Mouse (Mus musculus): ENCODE measurements around the gene Lrrfip2. TPM values are rescaled to one million over a fixed set of nuclear protein-coding genes. Genes with fewer than 3 reads are reported as not detected.
A peak's percentile ranks its signal among the peaks of the same experiment; 100 is the strongest.

Gene Lrrfip2
- total and polyA plus RNA-seq, 3 experiments: 10.7 to 60.7 (median 51.4) TPM

DNA sequence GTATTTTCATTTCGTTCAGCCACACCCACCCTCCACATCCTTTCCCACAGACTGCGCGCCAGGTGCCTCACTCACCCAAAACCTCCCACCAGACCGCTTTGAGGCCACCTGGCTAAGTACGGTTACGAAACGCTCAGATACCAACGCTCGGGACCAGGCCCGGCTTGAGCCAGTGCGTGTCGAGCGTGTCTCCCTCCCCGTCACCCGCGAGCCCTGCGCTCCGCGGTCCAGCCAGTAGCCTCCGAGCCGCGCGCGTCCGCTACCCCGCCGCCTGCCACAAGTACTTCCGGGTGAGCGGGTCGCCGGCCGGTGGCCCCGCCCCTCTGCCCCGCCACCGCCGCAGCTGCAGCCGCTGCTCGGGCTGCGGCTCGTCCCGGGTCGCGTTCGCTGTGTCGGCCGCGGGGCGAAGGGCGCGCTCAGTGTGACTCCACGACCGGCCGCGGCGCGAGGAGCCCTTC is 431 bp downstream of the Lrrfip2 start:
- peak; percentile 94 for DNase-seq

DNA sequence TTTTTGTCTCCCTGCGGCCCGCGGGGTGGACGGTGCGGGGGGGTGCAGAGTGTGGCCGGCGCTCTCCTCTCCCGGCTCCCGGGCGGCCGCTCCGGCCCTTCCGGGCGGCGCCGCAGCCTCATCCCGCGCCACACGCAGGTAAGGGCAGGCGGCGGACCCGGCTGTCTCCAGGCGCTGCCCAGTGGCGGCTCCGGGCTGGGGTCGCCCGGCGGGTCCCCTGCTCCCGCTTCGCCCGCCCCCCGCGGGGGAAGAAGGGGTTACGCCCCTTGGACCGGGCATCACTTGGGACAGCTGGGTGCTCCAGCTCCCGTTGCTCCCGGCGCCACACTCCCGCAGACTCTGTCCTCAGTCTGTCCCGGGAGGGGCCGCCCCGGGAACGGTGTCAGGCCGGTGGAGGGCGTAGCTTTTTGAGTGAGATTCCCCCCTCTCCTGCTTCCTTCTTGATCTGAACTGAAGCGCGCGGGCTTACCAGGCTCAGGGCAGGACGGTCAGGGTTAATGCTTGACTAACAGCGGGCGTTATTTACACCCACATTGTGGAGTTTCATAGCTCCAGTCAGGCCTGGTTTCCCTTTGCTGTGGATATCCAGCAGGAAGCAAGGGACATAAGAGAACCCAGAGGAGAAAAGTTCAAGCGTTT is 979 bp downstream of the Lrrfip2 start:
- peak; percentile 81 for DNase-seq

DNA sequence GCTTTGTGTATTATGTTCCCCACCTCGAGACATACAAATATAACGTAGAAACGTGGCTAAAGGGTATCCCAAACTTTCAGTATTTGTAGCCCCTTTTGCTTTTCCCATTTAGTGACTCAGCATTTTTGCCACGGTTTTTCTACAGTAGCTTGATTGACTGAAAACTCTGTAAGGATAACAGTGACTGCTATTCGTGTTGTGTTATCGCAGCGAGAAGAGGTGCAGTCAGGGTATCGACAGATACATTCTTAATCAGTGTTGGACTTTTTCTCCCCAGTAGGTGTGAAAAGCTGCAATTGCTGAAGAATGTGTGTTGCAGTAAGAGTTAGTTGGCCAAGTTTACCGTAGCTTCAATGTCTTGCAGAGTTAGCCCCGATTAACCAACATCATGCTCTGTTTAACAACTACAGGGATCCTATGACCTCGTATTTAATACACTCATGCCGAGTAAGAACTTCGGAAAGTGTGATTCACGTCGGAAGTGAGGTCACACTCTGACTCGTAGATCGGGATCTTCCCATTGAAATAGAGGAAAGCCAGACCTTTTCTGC is 1.6 kb downstream of the Lrrfip2 start:
- peak; percentile 85 for DNase-seq

DNA sequence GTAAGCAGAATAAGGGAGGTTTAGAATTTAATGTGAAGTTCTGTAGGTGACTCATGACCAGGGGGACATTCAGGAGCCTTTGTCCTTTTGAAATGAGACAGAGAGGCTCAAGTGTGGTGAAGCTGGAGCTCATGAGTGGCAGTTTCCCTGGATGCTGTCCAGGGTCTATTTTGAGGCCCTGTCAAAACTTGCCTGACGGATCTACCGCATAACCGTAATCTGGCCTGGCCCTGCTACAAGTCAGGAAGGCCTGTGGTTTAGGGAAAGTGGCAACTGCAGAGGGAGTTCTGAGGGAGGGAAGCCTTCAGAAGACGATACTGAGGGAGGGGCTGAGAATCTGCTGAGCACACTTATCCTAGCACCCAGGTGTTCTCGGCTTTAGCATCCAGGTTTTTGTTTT is 5.1 kb downstream of the Lrrfip2 start:
- DNase-seq: peak; percentile 75

DNA sequence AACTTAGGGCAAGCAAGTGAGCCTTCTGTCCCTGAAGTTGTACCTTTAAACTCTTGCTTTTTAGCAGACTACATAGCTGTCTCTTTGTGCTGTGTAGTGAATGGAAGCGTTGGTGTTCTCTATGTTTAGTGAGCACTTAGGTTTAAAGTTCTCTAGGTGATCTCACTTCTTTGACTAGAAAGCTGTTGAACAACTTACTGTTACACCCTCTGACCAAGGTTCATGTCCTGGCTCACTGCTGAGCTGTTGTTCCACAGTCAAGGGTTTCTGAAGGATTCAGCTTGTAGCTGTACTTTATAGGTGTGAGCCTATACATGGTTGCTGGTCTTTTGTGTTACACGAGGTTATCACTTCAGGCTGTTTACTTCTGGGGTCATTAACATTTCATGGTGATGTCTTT is 5.9 kb downstream of the Lrrfip2 start:
- DNase-seq: no peak

DNA sequence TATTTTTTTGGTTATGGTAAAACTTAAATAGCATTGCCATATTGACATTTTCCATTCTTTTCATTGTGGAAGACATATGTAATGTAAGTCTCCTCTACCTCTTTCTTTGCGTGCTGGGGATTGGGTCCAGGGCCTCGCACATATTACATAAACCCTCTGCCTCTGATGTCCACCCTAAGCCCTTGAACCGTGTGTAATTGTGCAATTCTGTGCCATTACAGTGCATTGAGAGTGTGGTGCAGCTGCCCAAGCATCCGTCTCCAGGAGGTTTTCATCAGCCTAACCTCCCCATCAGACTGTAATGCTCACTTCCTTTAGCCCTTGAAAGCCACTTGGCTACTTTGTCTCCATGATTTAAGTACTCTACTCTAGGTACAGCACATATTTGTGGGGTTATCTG is 7.0 kb downstream of the Lrrfip2 start:
- DNase-seq: peak; percentile 20

DNA sequence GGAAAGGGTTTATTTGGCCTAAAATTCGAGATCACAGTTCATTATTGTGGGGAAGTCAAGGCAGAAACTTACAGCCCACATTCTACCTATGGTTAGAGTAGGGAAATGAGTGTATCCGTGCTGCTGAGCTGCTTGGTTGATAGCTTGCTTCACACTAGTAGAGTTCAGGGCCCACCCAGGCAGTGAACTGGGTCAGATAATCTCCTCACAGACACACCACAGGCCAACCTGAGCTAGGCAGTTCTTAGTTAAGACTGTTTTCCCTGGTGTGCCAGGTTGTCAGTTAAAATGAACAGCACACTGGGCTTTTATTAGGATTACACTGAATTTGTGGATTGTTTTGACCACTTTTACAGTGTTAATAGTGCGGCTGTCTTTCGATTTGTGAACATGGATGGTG is 9.3 kb downstream of the Lrrfip2 start:
- DNase-seq: no peak

DNA sequence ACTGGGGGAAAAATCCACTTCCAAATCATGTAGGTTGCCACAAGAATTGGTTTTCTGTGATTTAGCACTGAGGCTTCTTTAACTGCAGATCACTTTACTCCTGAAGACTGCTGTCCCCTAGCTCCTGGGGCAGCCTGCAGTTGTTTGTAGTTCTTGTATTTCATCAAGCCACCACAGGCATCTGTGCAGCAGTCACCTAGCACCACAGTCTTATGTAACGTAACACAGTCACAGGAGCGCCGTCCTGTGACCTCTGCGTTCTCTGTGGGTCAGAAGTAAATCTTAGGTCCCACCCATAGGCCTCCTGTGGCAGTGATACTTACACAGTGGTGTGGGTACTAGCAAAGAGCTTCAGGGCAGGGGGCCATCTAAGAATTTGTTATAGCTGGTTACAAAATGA is 10.4 kb downstream of the Lrrfip2 start:
- no peak for DNase-seq

DNA sequence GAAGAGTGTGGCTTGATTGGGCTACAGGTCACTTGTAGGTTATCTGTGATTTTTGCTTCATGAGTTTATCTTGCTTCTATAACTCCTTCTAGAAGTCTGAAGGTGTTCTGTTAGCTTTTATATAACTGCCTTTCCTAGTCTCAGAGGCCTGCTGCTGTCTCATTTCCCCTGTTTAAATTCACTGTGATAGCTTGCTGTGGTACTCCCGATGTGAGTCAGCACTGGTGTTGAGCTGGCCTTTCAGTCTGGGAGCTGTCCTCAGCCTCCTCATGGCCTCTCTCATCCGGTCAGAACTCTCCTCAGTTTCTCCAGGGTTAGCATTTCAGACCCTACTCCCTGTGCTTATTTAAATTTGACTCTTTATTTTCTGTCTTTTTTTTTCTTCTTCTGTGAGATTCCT is 12.7 kb downstream of the Lrrfip2 start:
- DNase-seq: peak; percentile 45

DNA sequence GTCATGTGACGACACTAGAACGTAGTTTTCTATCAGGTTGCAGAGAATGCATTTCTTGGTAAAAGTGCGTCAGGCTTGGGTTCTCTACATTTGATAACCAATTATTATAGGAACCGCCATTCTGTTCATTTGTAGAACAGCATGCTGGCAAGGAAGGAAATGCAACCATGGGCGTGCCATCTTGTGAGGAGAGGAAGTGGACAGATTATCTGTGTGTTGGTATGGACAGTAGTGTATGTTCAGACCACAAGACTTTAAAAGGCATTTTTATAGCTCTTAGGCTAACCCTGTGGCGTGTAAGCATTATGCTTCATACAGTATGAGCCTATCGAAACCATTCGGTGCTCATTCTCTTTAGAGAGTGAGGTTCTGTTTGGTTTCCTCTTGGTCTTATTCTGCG is 20.8 kb downstream of the Lrrfip2 start:
- no peak for DNase-seq

DNA sequence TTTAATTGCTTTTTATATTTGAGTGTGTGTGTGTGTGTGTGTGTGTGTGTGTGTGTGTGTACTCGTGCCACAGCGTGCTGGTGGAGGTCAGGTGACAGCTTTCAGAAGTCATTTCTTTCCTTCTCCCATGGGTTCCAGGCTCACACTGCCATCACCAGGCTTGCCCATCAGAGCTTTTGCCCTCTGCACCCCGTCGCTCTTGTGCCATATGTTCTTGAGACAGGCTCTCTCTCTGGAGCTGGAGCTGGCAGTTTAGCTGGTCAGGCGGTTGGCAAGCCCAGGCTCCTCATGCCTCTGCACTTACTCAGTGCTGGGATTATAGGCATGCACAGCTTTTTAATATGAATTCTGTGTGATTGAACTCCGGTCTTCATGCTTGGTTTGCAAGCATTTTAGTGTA is 25.3 kb downstream of the Lrrfip2 start:
- no peak for DNase-seq

DNA sequence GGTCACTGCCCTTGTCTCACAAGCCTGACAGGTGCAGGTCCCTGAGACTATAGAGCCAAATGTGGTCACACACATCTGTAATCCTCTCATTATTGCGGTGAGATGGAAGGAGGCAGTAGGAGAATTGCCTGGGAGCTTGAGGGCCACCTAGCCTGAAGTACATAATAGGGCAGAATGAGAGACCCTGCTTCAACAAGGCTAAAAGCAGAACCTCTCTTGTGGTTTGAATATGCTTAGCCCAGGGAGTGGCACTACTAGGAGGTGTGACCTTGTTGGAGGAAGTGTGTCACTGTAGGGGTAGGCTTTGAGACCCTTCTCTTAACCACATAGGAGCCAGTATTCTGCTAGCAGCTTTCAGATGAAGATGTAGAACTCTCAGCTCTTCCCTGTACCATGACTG is 26.0 kb downstream of the Lrrfip2 start:
- no peak for DNase-seq

DNA sequence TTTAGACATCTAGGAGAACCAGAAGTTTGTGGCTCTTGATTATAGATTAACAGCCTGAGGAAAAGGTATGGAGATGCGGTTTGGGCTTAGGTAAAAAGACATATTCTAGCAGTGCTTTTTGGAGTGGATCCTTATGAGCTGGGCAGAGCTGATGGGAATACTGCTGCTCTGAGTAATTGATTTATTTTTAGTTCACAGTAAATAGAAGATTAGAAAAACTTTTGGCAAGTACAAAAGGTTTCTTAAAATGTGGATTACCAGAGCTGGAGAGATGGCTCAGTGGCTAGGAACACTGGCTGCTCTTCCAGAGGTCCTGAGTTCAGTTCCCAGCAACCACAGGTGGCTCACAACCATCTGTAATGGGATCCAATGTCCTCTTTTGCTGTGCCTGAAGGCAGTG is 27.3 kb downstream of the Lrrfip2 start:
- DNase-seq: no peak

DNA sequence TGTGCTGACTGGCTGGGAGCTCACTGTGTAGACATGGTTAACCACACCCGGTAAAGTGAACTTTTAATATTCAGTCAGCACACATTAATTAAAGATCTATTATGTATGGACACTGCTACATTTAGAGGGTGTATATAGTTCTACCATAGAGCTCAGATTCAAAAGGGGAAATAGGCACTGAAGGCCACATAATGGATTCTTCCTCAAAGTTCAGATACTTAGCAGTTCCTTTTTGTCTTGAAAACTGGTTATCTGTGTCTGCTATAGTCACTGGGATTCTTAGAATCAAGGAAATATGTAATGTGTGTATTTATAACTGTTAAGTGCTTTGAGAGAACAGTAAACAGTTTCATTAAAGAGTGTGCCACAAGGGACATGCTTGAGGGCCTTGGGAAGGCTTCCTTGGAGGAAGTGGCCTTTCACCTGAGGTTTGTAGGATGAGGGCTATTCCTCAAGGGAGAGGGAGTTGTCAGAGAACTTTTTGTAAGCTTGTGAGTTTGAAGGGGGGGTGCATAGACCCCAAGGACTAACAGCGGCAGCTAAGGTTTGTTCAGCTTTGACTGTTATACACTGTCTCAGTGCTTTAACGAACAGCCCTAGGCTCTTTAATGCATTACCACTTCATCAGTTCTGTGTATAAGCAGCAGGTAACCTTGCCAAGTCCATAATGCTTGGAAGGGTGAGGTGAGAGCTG is 28.3 kb downstream of the Lrrfip2 start:
- DNase-seq: no peak

DNA sequence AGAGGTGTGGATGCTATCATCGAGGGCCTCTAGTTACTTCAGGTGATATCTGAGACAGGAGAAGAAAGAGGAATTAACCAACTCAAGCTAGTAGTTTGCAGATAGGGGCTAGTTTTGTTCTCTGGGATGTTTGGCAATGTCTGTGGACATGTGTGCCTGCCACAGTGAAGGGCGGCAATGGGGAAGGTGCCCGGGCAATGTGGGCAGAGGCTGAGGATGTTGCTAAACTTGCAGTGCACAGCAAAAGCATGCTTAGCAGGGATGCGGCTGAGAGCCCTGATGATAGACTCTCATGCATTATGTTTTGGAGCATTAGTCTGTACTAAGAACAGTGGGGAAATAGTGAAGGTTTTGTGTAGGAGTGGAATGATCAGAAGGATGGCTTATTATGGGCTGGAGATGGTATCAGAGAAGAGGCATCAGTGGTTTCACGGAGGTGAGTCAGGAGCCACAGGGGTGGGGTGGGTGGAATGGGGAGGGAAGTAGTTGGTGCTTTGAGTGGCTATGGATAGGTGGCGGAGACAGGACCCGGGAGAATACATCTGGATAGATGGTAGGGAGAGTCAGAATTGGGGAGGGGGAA is 28.9 kb downstream of the Lrrfip2 start:
- no peak for DNase-seq

DNA sequence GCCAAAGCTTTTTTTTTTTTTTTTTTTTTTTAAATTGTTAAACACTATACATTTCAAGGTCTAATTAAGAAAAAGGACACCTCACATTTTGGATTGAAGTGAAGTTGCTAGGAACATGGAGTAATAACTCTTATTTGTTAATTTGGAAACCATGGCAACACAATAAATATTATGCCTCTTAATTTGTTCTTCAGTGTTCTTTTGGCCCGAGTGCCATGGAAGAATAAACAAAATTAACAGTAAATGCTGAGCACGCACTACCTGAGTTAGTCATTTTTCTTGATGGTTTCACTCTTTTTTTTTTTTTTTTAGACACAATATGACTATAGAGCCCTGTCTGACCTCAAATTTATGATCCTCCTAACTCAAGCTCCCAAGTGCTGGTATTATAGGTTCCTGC is 30.6 kb downstream of the Lrrfip2 start:
- no peak for DNase-seq

DNA sequence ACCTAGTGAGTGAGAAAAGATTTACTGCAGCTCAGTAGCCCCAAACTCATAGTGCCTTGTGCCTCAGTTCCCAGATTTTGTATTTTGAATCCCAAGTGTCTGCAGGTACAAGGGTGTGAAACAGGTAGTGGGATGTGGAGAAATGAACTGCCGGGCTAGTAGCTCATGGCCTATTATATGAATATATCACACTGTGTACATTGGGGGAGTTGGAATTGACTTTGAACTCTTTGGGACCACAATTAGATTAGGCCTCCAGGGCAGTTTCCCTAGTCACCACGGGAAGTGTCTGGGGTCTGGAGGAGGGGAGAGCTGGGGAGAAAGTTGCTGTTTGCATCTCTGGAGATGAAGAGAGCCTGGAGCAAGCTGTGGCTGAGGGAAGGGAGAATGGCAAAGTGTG is 31.0 kb downstream of the Lrrfip2 start:
- no peak for DNase-seq

DNA sequence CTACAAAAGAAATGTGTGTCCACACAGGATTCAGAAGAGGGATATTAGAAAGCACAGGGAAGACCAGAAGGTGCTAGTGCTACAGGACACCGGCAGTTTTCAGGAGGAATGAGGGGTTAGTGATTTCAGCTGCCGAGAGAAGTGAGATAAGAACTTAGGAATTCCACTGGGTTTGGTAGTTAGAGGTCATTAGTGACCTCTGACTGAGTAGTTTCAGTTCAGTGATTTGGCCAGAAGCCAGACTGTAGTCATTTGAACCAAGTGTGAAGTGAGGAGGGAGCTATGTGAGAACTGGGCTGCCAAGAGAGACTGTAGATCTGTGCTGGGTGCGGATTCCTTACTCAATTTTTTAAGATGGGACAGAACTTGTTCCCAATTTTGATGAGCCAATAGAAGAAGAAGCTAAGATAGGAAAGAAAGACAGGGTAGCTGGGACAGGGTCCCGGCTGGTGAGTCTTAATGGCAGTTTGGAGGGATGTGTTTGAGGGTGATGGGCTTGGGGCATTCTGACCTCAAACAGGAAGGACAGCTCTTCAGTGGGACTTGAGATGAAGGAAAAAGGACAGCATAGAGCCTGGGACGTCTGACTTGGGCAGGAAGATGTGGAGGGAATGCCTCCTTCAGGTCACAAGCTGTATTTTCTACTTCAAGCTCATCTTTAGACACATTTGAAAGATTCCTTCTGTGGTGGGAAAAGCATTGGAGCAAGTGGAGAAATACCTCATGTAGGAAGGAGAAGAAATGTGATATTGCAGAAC is 32.0 kb downstream of the Lrrfip2 start:
- DNase-seq: peak; percentile 61

DNA sequence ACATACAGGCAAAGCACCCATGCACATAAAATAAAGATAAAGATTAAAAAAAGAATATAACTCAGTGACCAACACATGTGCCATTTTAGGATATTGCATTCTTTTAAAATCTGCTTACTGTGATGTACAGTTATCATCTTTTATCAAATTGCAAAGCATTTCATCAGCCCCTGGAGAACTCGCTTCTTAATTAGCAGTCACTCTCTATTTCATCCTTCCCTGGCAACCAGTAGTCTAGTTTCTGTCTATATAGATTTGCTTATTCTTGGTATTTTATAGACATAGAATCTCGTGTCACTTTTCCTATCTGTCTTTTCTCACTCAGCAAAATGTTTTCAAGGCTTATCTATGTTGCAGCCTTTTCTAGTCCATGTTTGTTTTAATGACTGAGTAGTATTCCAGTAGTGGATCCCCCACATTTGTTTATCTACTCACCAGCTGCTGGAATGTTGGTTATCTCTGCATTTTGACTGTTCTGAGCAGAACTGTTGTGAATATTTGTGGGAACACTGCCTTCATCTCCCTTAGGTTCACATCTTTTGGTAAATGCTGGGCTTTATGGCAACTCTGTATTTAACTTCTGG is 35.0 kb downstream of the Lrrfip2 start:
- no peak for DNase-seq

DNA sequence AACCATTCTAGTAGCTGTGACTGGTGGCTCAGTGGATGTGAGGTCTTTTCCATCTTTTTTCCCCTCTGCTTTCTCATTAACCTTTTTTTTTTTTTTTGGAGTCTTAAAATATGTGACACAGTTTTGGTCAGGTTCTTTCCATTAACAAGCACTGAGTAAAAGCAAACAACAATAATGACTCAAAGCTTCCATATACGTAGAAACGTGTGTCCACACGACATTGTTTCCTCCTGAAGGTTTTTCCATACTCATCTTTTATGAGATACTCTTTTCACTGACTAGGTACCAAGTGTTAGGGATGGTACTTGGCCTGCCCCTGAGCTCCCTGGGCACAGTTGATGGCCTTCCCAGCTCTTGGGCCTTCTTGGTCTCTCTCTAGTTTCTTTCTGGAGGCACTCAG is 35.6 kb downstream of the Lrrfip2 start:
- DNase-seq: no peak

DNA sequence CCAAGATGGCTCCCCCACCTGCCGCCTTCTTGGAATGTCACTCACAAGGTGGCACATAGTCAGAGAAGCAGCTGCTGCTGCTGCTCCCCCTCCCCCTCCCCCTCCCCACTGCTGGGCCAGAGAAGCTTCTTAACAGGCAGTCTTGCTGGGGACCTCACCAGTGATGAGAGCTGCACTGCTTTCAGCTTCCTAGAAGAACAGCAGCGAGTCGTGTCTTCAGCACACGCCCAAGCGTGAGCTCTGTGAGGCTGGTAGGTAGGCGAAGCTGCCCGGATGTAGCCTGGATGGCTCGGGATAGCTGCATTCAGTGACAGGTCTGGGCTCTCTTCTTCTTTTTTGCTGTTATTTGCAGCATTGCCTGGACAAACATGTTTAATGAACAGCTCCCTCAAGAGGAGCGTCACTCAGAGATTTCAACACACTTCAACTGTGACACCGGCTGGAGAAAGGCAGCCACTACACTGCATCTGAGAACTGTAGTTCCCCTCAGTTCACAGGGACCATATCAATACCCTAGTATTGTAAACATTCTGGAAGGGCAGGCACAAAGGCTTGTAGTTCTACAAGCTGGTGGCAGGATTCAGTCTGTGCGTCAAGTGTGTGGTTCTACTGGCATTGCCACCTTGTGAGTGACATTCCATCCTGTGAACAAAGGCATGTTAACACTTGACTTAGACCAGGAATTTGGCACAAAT is 38.5 kb downstream of the Lrrfip2 start:
- no peak for DNase-seq

DNA sequence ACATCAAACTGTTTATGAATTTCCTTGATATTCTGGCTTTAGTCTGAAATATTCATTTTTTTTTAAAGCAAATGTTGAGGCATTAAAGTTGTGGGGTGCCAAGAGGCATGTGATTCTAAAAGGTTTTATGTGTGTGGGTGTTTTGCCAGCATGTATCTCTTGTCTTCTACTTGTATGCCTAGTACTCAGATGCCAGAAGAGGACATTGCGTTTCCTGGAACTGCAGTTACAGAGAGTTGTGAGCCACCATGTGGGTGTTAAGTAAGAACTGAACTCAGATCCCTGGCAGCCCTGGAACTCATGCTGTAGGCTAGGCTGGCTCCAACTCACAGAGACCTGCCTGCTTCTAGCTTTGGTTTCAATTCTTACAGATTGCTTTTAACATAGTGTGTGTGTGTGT is 42.2 kb downstream of the Lrrfip2 start:
- no peak for DNase-seq

Data from adrenal gland, adult 2 months (tissue).